In genomic region chr17:63279144-63279543, GRCm38 (mm10) we compare ENCODE assay signal across 20 mouse cellular contexts.
DNase-seq lines count a peak whose midpoint lies in the region; ATAC-seq and TF ChIP-seq lines count a peak whose summit lies in the region.
"Had no signal": no experiment of that assay in that cellular context is flagged by ENCODE, and none has a peak within 500 bp of the region (broad histone marks: within the 10 kb centered on the region; RNA-seq: fewer than 3 reads in every experiment).

No protein-coding gene starts in this region.

- H3K4me1 ChIP-seq in kidney, embryonic 14.5 days (ENCODE audit: control insufficient read depth, insufficient read depth, low read length) = no peaks in the 10 kb centered on the region
- peaks cover 16% of the 10 kb centered on the region for H3K4me1 ChIP-seq in limb, embryonic 10.5 days
- H3K4me1 ChIP-seq in forebrain, postnatal 0 days (ENCODE audit: insufficient read depth) = no peaks in the 10 kb centered on the region

- no peaks in the 10 kb centered on the region for H3K27me3 ChIP-seq in kidney, embryonic 14.5 days (ENCODE audit: control insufficient read depth, insufficient read depth, low read length)
- no peaks in the 10 kb centered on the region for H3K27me3 ChIP-seq in limb, embryonic 10.5 days (ENCODE audit: low read depth, poor library complexity, severe bottlenecking)
- no peaks in the 10 kb centered on the region for H3K27me3 ChIP-seq in forebrain, postnatal 0 days (ENCODE audit: insufficient read depth, low read length)
- H3K27me3 ChIP-seq: midbrain, embryonic 15.5 days; Patski had no signal

- H3K9me3 ChIP-seq in kidney, embryonic 14.5 days (ENCODE audit: control insufficient read depth, low read length) = no peaks in the 10 kb centered on the region
- H3K9me3 ChIP-seq in limb, embryonic 10.5 days (replicated peaks) = no peaks in the 10 kb centered on the region
- no peaks in the 10 kb centered on the region for H3K9me3 ChIP-seq in forebrain, postnatal 0 days (ENCODE audit: low read length)
- H3K9me3 ChIP-seq: midbrain, embryonic 15.5 days had no signal

- H3K36me3 ChIP-seq in kidney, embryonic 14.5 days (ENCODE audit: control insufficient read depth, insufficient read depth, low read length) = no peaks in the 10 kb centered on the region
- no peaks in the 10 kb centered on the region for H3K36me3 ChIP-seq in limb, embryonic 10.5 days
- H3K36me3 ChIP-seq in forebrain, postnatal 0 days (ENCODE audit: insufficient read depth) = no peaks in the 10 kb centered on the region
- H3K36me3 ChIP-seq: midbrain, embryonic 15.5 days had no signal

- 23% methylated on average over 4 of the region's 4 CpGs for WGBS in kidney, embryonic 14.5 days
- 51% methylated on average over 4 of the region's 4 CpGs for WGBS in limb, embryonic 10.5 days
- WGBS in forebrain, postnatal 0 days = 83% methylated on average over 4 of the region's 4 CpGs

- H3K4me2 ChIP-seq in kidney, embryonic 14.5 days (replicated peaks; ENCODE audit: low read depth, low read length) = no peak overlapping the region
- H3K4me2 ChIP-seq in forebrain, postnatal 0 days (ENCODE audit: low read depth) = no peak overlapping the region
- H3K4me2 ChIP-seq: liver, embryonic 11.5 days; midbrain, embryonic 15.5 days had no signal

- ATAC-seq in kidney, embryonic 14.5 days (ENCODE audit: low FRiP score, low TSS enrichment) = peak; percentile 55
- ATAC-seq in forebrain, postnatal 0 days = no peak
- ATAC-seq: activated CD4-positive, CD25-positive, alpha-beta regulatory T cell, adult 4 months; forebrain, embryonic 14.5 days; inflammation-experienced regulatory T-cells, adult 6 months; midbrain, embryonic 15.5 days; Patski had no signal

- no peak overlapping the region for H3K9ac ChIP-seq in kidney, embryonic 14.5 days (ENCODE audit: low read depth, low read length)
- H3K9ac ChIP-seq in forebrain, postnatal 0 days = no peak overlapping the region
- H3K9ac ChIP-seq: midbrain, embryonic 15.5 days had no signal

- no peak for TF ChIP-seq CTCF in forebrain, postnatal 0 days (IDR thresholded peaks at IDR 0.05; ENCODE audit: low read depth)

- peak; percentile 88 for DNase-seq in heart, adult 11 months
- DNase-seq in heart, postnatal 25 days (ENCODE audit: low spot score) = no peak
- peak; percentile 48 for DNase-seq in fibroblast of lung, adult 2 months (ENCODE audit: low read depth)
- no peak for DNase-seq in limb, embryonic 10.5 days (ENCODE audit: low spot score)
- no peak for DNase-seq in forebrain, postnatal 0 days
- no peak for DNase-seq in retina, embryonic 14.5 days (ENCODE audit: low spot score)
- DNase-seq: cerebellum, adult 9-11 months; embryo, embryonic 11 days; left cerebral cortex, postnatal 4 days; lung, adult 2 months; lung, postnatal 4 days; spleen, adult 18-20 months; thymus, adult 18-20 months had no signal

- H3K27ac ChIP-seq in kidney, embryonic 14.5 days (ENCODE audit: low read depth, low read length) = no peak overlapping the region
- peak overlapping the region; percentile 57; the same call in 1 of the 2 replicates for H3K27ac ChIP-seq in limb, embryonic 10.5 days
- H3K27ac ChIP-seq in forebrain, postnatal 0 days (ENCODE audit: low read depth, low read length) = no peak overlapping the region
- H3K27ac ChIP-seq: midbrain, embryonic 15.5 days had no signal

- intact Hi-C loops in heart, postnatal 25 days (cut with DNase I) = no loop called here

- H3K4me3 ChIP-seq in kidney, embryonic 14.5 days (ENCODE audit: low read length) = no peak overlapping the region
- no peak overlapping the region for H3K4me3 ChIP-seq in limb, embryonic 10.5 days
- no peak overlapping the region for H3K4me3 ChIP-seq in forebrain, postnatal 0 days (ENCODE audit: low read depth, low read length)
- H3K4me3 ChIP-seq: midbrain, embryonic 15.5 days had no signal

Comparison
In these comparisons a context has a peak if more than half of its experiments do, and no peak if none do; other contexts are left out.
1. DNase-seq: peak in heart, adult 11 months (single experiment) and fibroblast of lung, adult 2 months (single experiment); none in heart, postnatal 25 days (single experiment), limb, embryonic 10.5 days (single experiment), forebrain, postnatal 0 days (single experiment) and retina, embryonic 14.5 days (single experiment).